ENCODE assay signal across 20 mouse cellular contexts in genomic region chr9:110774403-110775268, GRCm38 (mm10). TPM values are rescaled to one million over a fixed set of nuclear protein-coding genes. Genes with fewer than 3 reads are reported as not detected.
DNase-seq lines count a peak whose midpoint lies in the region; ATAC-seq and TF ChIP-seq lines count a peak whose summit lies in the region.
"Had no signal": no experiment of that assay in that cellular context is flagged by ENCODE, and none has a peak within 500 bp of the region (broad histone marks: within the 10 kb centered on the region; RNA-seq: fewer than 3 reads in every experiment).

No protein-coding gene starts in this region.

- no peak overlapping the region for H3K4me2 ChIP-seq in heart, embryonic 12.5 days
- 0 out of 2 replicates have a peak overlapping the region, but pooled peaks have one; percentile 16 for H3K4me2 ChIP-seq in heart, postnatal 0 days (ENCODE audit: low read depth, low read length)
- H3K4me2 ChIP-seq: forebrain, embryonic 13.5 days; hindbrain, embryonic 13.5 days; liver, embryonic 13.5 days had no signal

- H3K9ac ChIP-seq in heart, embryonic 12.5 days, result peak overlapping the region; percentile 3; the same call in 1 of the 2 replicates
- H3K9ac ChIP-seq in heart, postnatal 0 days (replicated peaks; ENCODE audit: low read depth, low read length), result no peak overlapping the region
- H3K9ac ChIP-seq: forebrain, embryonic 13.5 days; hindbrain, embryonic 13.5 days; liver, embryonic 13.5 days had no signal

- H3K27ac ChIP-seq in heart, embryonic 12.5 days (ENCODE audit: poor library complexity, severe bottlenecking), result peak overlapping the region; percentile 39
- 0 out of 2 replicates have a peak overlapping the region, but pooled peaks have one; percentile 32 for H3K27ac ChIP-seq in embryonic facial prominence, embryonic 10.5 days (replicated peaks)
- H3K27ac ChIP-seq in heart, postnatal 0 days (ENCODE audit: low read depth), result peak overlapping the region; percentile 43
- H3K27ac ChIP-seq in limb, embryonic 10.5 days, result peak overlapping the region; percentile 8; the same call in 1 of the 2 replicates
- H3K27ac ChIP-seq: forebrain, embryonic 13.5 days; gastrocnemius, adult 2 months; hindbrain, embryonic 13.5 days; liver, embryonic 13.5 days had no signal

- H3K4me1 ChIP-seq in heart, embryonic 12.5 days (replicated peaks), result peaks cover 21% of the 10 kb centered on the region
- H3K4me1 ChIP-seq in embryonic facial prominence, embryonic 10.5 days, result peaks cover 7% of the 10 kb centered on the region
- H3K4me1 ChIP-seq in heart, postnatal 0 days (ENCODE audit: control insufficient read depth, insufficient read depth), result 0 out of 2 replicates have a peak, but pooled peaks cover 8% of the 10 kb centered on the region
- H3K4me1 ChIP-seq in limb, embryonic 10.5 days, result peaks cover 16% of the 10 kb centered on the region
- H3K4me1 ChIP-seq: forebrain, embryonic 13.5 days; hindbrain, embryonic 13.5 days; liver, embryonic 13.5 days; midbrain, embryonic 10.5 days had no signal

- ATAC-seq in heart, embryonic 12.5 days (ENCODE audit: insufficient number of reproducible peaks, low FRiP score), result no peak
- ATAC-seq in heart, postnatal 0 days (ENCODE audit: insufficient read depth, low read depth), result peak; percentile 9; the same call in 1 of the 2 replicates
- ATAC-seq: forebrain, embryonic 13.5 days had no signal

- no peaks in the 10 kb centered on the region for H3K27me3 ChIP-seq in heart, embryonic 12.5 days (replicated peaks)
- H3K27me3 ChIP-seq in embryonic facial prominence, embryonic 10.5 days (replicated peaks; ENCODE audit: low read depth, poor library complexity, severe bottlenecking), result peaks cover 22% of the 10 kb centered on the region
- 0 out of 2 replicates have a peak, but pooled peaks cover under 1% of the 10 kb centered on the region for H3K27me3 ChIP-seq in heart, postnatal 0 days (ENCODE audit: control insufficient read depth, insufficient read depth, low read length)
- H3K27me3 ChIP-seq in limb, embryonic 10.5 days (ENCODE audit: low read depth, poor library complexity, severe bottlenecking), result peaks cover 24% of the 10 kb centered on the region

- intact Hi-C loops in heart, postnatal 36 days (cut with DNase I), result loop anchor here (5.0 kb wide), 1 partner anchor 127 kb away; no protein-coding TSS in a partner anchor

- DNase-seq in heart, postnatal 36 days, result no peak
- no peak for DNase-seq in embryonic facial prominence, embryonic 10.5 days (ENCODE audit: low spot score)
- no peak for DNase-seq in heart, postnatal 0 days (ENCODE audit: low spot score)
- no peak for DNase-seq in limb, embryonic 10.5 days (ENCODE audit: low spot score)
- no peak for DNase-seq in right cerebral cortex, postnatal 4 days
- no peak for DNase-seq in testis, postnatal 10 days (ENCODE audit: low spot score)
- DNase-seq in spleen, adult 12 weeks (ENCODE audit: low spot score), result no peak
- DNase-seq: cerebellum, adult 9-11 months; gastrocnemius, adult 2 months; liver, embryonic 13.5 days had no signal

- no peak for TF ChIP-seq CTCF in heart, postnatal 0 days (IDR thresholded peaks at IDR 0.05; ENCODE audit: low read depth)

- H3K4me3 ChIP-seq in heart, embryonic 12.5 days, result no peak overlapping the region
- no peak overlapping the region for H3K4me3 ChIP-seq in embryonic facial prominence, embryonic 10.5 days
- H3K4me3 ChIP-seq in heart, postnatal 0 days (ENCODE audit: low read depth, low read length), result no peak overlapping the region
- H3K4me3 ChIP-seq in limb, embryonic 10.5 days, result no peak overlapping the region
- H3K4me3 ChIP-seq: forebrain, embryonic 13.5 days; gastrocnemius, adult 2 months; hindbrain, embryonic 13.5 days; liver, embryonic 13.5 days; midbrain, embryonic 10.5 days; myocyte had no signal

- H3K9me3 ChIP-seq in heart, embryonic 12.5 days (replicated peaks), result no peaks in the 10 kb centered on the region
- H3K9me3 ChIP-seq in embryonic facial prominence, embryonic 10.5 days, result no peaks in the 10 kb centered on the region
- no peaks in the 10 kb centered on the region for H3K9me3 ChIP-seq in heart, postnatal 0 days (replicated peaks; ENCODE audit: control insufficient read depth, low read length)
- H3K9me3 ChIP-seq in limb, embryonic 10.5 days (replicated peaks), result no peaks in the 10 kb centered on the region
- H3K9me3 ChIP-seq: forebrain, embryonic 13.5 days; hindbrain, embryonic 13.5 days; liver, embryonic 13.5 days; midbrain, embryonic 10.5 days had no signal

- no peak for TF ChIP-seq EP300 in heart, postnatal 0 days (IDR thresholded peaks at IDR 0.05; ENCODE audit: low read depth)

- WGBS in heart, embryonic 12.5 days, result 62% methylated on average over 15 of the region's 15 CpGs
- WGBS in embryonic facial prominence, embryonic 10.5 days, result 79% methylated on average over 15 of the region's 15 CpGs
- 43% methylated on average over 15 of the region's 15 CpGs for WGBS in heart, postnatal 0 days
- 80% methylated on average over 15 of the region's 15 CpGs for WGBS in limb, embryonic 10.5 days

- H3K36me3 ChIP-seq in heart, embryonic 12.5 days, result peaks cover 13% of the 10 kb centered on the region
- no peaks in the 10 kb centered on the region for H3K36me3 ChIP-seq in embryonic facial prominence, embryonic 10.5 days (replicated peaks)
- H3K36me3 ChIP-seq in heart, postnatal 0 days (replicated peaks; ENCODE audit: control insufficient read depth, insufficient read depth, low read length), result peaks cover 10% of the 10 kb centered on the region
- H3K36me3 ChIP-seq in limb, embryonic 10.5 days, result no peaks in the 10 kb centered on the region
- H3K36me3 ChIP-seq: hindbrain, embryonic 13.5 days; liver, embryonic 13.5 days; midbrain, embryonic 10.5 days had no signal

RNA-seq across cellular contexts. Expression of gene Prss42, which starts 23.3 kb away (rescaled TPM):
- polyA plus RNA-seq in heart, embryonic 12.5 days (2016; fragmentation: Nextera tagmentation; extraction: Ambion mirVana), result 0.14 TPM in 1 of 2 replicates, not detected in the other
- total RNA-seq in heart, postnatal 36 days (2021), result not detected
- polyA plus RNA-seq in embryonic facial prominence, embryonic 10.5 days (2016; fragmentation: Nextera tagmentation; extraction: Ambion mirVana), result not detected in 2 replicates
- total RNA-seq in heart, postnatal 0 days (2014; rRNA removed; ENCODE audit: low replicate concordance), result not detected in 2 replicates
- polyA plus RNA-seq in heart, postnatal 0 days (2015; fragmentation: Nextera tagmentation; extraction: Ambion mirVana), result not detected in 2 replicates
- polyA plus RNA-seq in limb, embryonic 10.5 days (2016; fragmentation: Nextera tagmentation; extraction: Ambion mirVana), result not detected in 2 replicates
- total RNA-seq: gastrocnemius, adult 2 months; layer of hippocampus, adult 8-10 months; left cerebral cortex, postnatal 14 days had no signal
- polyA plus RNA-seq: brain, embryonic 14.5 days; embryonic facial prominence, embryonic 11.5 days; forebrain, embryonic 13.5 days; hindbrain, embryonic 13.5 days; liver, embryonic 13.5 days; midbrain, embryonic 10.5 days; myocyte; urinary bladder, adult 2 months had no signal

RNA-seq across cellular contexts. Expression of gene Pth1r, which starts 27.7 kb away (rescaled TPM):
- polyA plus RNA-seq in heart, embryonic 12.5 days (2016; fragmentation: Nextera tagmentation; extraction: Ambion mirVana), result 45.8 and 46.1 TPM in 2 replicates
- total RNA-seq in heart, postnatal 36 days (2021), result 1 to 10 TPM; 6.5 to 6.6 TPM
- polyA plus RNA-seq in embryonic facial prominence, embryonic 10.5 days (2016; fragmentation: Nextera tagmentation; extraction: Ambion mirVana), result 39.2 and 46.3 TPM in 2 replicates
- 34.2 and 41.8 TPM in 2 replicates for total RNA-seq in heart, postnatal 0 days (2014; rRNA removed; ENCODE audit: low replicate concordance)
- 11.4 and 12.0 TPM in 2 replicates for polyA plus RNA-seq in heart, postnatal 0 days (2015; fragmentation: Nextera tagmentation; extraction: Ambion mirVana)
- 36.3 and 49.2 TPM in 2 replicates for polyA plus RNA-seq in limb, embryonic 10.5 days (2016; fragmentation: Nextera tagmentation; extraction: Ambion mirVana)

RNA-seq across cellular contexts. Expression of gene Myl3, which starts 33.0 kb away (rescaled TPM):
- polyA plus RNA-seq in heart, embryonic 12.5 days (2016; fragmentation: Nextera tagmentation; extraction: Ambion mirVana), result 3,437 and 3,612 TPM in 2 replicates
- over 10,000 TPM; 10,942 to 11,353 TPM for total RNA-seq in heart, postnatal 36 days (2021)
- polyA plus RNA-seq in embryonic facial prominence, embryonic 10.5 days (2016; fragmentation: Nextera tagmentation; extraction: Ambion mirVana), result 0.86 and 4.4 TPM in 2 replicates
- 7,206 and 8,752 TPM in 2 replicates for total RNA-seq in heart, postnatal 0 days (2014; rRNA removed; ENCODE audit: low replicate concordance)
- polyA plus RNA-seq in heart, postnatal 0 days (2015; fragmentation: Nextera tagmentation; extraction: Ambion mirVana), result 7,883 and 7,975 TPM in 2 replicates
- polyA plus RNA-seq in limb, embryonic 10.5 days (2016; fragmentation: Nextera tagmentation; extraction: Ambion mirVana), result 1.7 and 3.5 TPM in 2 replicates
- polyA plus RNA-seq: urinary bladder, adult 2 months had no signal

RNA-seq across cellular contexts. Expression of gene Prss44, which starts 39.2 kb away (rescaled TPM):
- polyA plus RNA-seq in heart, embryonic 12.5 days (2016; fragmentation: Nextera tagmentation; extraction: Ambion mirVana), result not detected in 2 replicates
- not detected for total RNA-seq in heart, postnatal 36 days (2021)
- not detected in 2 replicates for polyA plus RNA-seq in embryonic facial prominence, embryonic 10.5 days (2016; fragmentation: Nextera tagmentation; extraction: Ambion mirVana)
- not detected in 2 replicates for total RNA-seq in heart, postnatal 0 days (2014; rRNA removed; ENCODE audit: low replicate concordance)
- not detected in 2 replicates for polyA plus RNA-seq in heart, postnatal 0 days (2015; fragmentation: Nextera tagmentation; extraction: Ambion mirVana)
- not detected in 2 replicates for polyA plus RNA-seq in limb, embryonic 10.5 days (2016; fragmentation: Nextera tagmentation; extraction: Ambion mirVana)
- total RNA-seq: gastrocnemius, adult 2 months; layer of hippocampus, adult 8-10 months; left cerebral cortex, postnatal 14 days had no signal
- polyA plus RNA-seq: brain, embryonic 14.5 days; embryonic facial prominence, embryonic 11.5 days; forebrain, embryonic 13.5 days; hindbrain, embryonic 13.5 days; liver, embryonic 13.5 days; midbrain, embryonic 10.5 days; myocyte; urinary bladder, adult 2 months had no signal

RNA-seq across cellular contexts. Expression of gene Prss43, which starts 51.9 kb away (rescaled TPM):
- not detected in 2 replicates for polyA plus RNA-seq in heart, embryonic 12.5 days (2016; fragmentation: Nextera tagmentation; extraction: Ambion mirVana)
- total RNA-seq in heart, postnatal 36 days (2021), result not detected
- polyA plus RNA-seq in embryonic facial prominence, embryonic 10.5 days (2016; fragmentation: Nextera tagmentation; extraction: Ambion mirVana), result not detected in 2 replicates
- not detected in 2 replicates for total RNA-seq in heart, postnatal 0 days (2014; rRNA removed; ENCODE audit: low replicate concordance)
- 0.04 TPM in 1 of 2 replicates, not detected in the other for polyA plus RNA-seq in heart, postnatal 0 days (2015; fragmentation: Nextera tagmentation; extraction: Ambion mirVana)
- polyA plus RNA-seq in limb, embryonic 10.5 days (2016; fragmentation: Nextera tagmentation; extraction: Ambion mirVana), result not detected in 2 replicates
- total RNA-seq: gastrocnemius, adult 2 months; left cerebral cortex, postnatal 14 days had no signal
- polyA plus RNA-seq: brain, embryonic 14.5 days; embryonic facial prominence, embryonic 11.5 days; forebrain, embryonic 13.5 days; hindbrain, embryonic 13.5 days; liver, embryonic 13.5 days; midbrain, embryonic 10.5 days; myocyte; urinary bladder, adult 2 months had no signal

Comparison
In these comparisons a context has a peak if more than half of its experiments do, and no peak if none do; other contexts are left out.
1. RNA of gene Myl3, which starts 33.0 kb away (polyA plus RNA-seq): 7,883 to 7,975 TPM in heart, postnatal 0 days and 3,437 to 3,612 TPM in heart, embryonic 12.5 days; 1.7 to 3.5 TPM in limb, embryonic 10.5 days and 0.86 to 4.4 TPM in embryonic facial prominence, embryonic 10.5 days; every median in the first group is over 100 times any median in the second.
2. Peak in every context shown above with its lines, with median percentiles within 50 percentile points of each other: H3K27ac ChIP-seq.